Mouse (Mus musculus) adrenal gland, postnatal 4 days (tissue): ENCODE results near the gene Lpp. TPM values are rescaled to one million over a fixed set of nuclear protein-coding genes. Genes with fewer than 3 reads are reported as not detected.

Source experiments
- DNase-seq, 2 experiments: peaks; one replicate each; pipeline ENCODE4 v3.0.0; 2021 to 2022; ENCODE audit warnings: low spot score in 2 of 2, mixed read lengths in 2 of 2
- long read RNA-seq, 2 experiments: library from polyadenylated mRNA; stranded (forward); transcript quantifications; one replicate each; pipeline ENCODE4 v2.0.0; 2021
- total RNA-seq, 2 experiments: library from RNA; stranded (reverse); gene quantifications; 2 replicates each; pipeline ENCODE4 v1.2.3; 2021

Gene Lpp
- total RNA-seq = 10 to 100 TPM; 70.2 to 80.0 TPM
- long read RNA-seq, experiment 1, partial matches to known transcripts = 0 of 9 reads
- long read RNA-seq, experiment 1, other reads (novel, unspliced or antisense) = 9 of 9 reads
- long read RNA-seq, experiment 2, partial matches to known transcripts = 5 of 24 reads
- long read RNA-seq, experiment 2, other reads (novel, unspliced or antisense) = 19 of 24 reads

- peak; percentile 35 to 59 for DNase-seq
Measured at GRCm38 (mm10) chr16:24392651-24393555, at the start of gene Lpp. TSS of gene Lpp (plus strand) at chr16:24393507.

- no peak for DNase-seq
Measured at GRCm38 (mm10) chr16:24347582-24348411, 45.5 kb upstream of the Lpp start.

GRCm38 (mm10) chr16:24350306-24350705 lies 43.0 kb upstream of the Lpp start:
- no peak for DNase-seq

- DNase-seq = no peak
Measured at GRCm38 (mm10) chr16:24350751-24351150, 42.6 kb upstream of the Lpp start.

- no peak for DNase-seq
Measured at GRCm38 (mm10) chr16:24351811-24352210, 41.5 kb upstream of the Lpp start.

- no peak for DNase-seq
Measured at GRCm38 (mm10) chr16:24353816-24354215, 39.5 kb upstream of the Lpp start.

- no peak for DNase-seq
Measured at GRCm38 (mm10) chr16:24361667-24362066, 31.6 kb upstream of the Lpp start.

- DNase-seq = no peak
Measured at GRCm38 (mm10) chr16:24364030-24364687, 29.1 kb upstream of the Lpp start.

GRCm38 (mm10) chr16:24365900-24366299 lies 27.4 kb upstream of the Lpp start:
- DNase-seq = no peak

- no peak for DNase-seq
Measured at GRCm38 (mm10) chr16:24367071-24367470, 26.2 kb upstream of the Lpp start.

- no peak for DNase-seq
Measured at GRCm38 (mm10) chr16:24367506-24367905, 25.8 kb upstream of the Lpp start.

GRCm38 (mm10) chr16:24376478-24376877 lies 16.8 kb upstream of the Lpp start:
- no peak for DNase-seq

GRCm38 (mm10) chr16:24390596-24390995 lies 2.7 kb upstream of the Lpp start:
- DNase-seq = no peak

- no peak for DNase-seq
Measured at GRCm38 (mm10) chr16:24391111-24391510, 2.2 kb upstream of the Lpp start.

GRCm38 (mm10) chr16:24391901-24392300 lies 1.4 kb upstream of the Lpp start:
- no peak for DNase-seq

GRCm38 (mm10) chr16:24393556-24394210 lies 376 bp downstream of the Lpp start:
- peak; percentile 46 to 53 for DNase-seq

- DNase-seq = no peak
Measured at GRCm38 (mm10) chr16:24394211-24394991, 1.1 kb downstream of the Lpp start.

GRCm38 (mm10) chr16:24395100-24395499 lies 1.8 kb downstream of the Lpp start:
- no peak for DNase-seq

- no peak for DNase-seq
Measured at GRCm38 (mm10) chr16:24396504-24396903, 3.2 kb downstream of the Lpp start.

- no peak for DNase-seq
Measured at GRCm38 (mm10) chr16:24398476-24398875, 5.2 kb downstream of the Lpp start.
